Mouse (Mus musculus) right cerebral cortex, postnatal 14 days (tissue): Measurements from ENCODE around the gene Cep152.
A peak's percentile ranks its signal among the peaks of the same experiment; 100 is the strongest.

ENCODE experiments used
- DNase-seq: peaks from one replicate; pipeline ENCODE4 v3.0.0; 2022

Cep152 gene

GRCm38 (mm10) chr2:125624127-125624685 is 707 bp downstream of the Cep152 start:
- no peak for DNase-seq

- no peak for DNase-seq
These were observed 1.7 kb downstream of the Cep152 start for GRCm38 (mm10) chr2:125623211-125623610.

GRCm38 (mm10) chr2:125620213-125620907 is 4.6 kb downstream of the Cep152 start:
- no peak for DNase-seq

- no peak for DNase-seq
These were observed 9.0 kb downstream of the Cep152 start for GRCm38 (mm10) chr2:125615858-125616424.

GRCm38 (mm10) chr2:125615440-125615839 is 9.5 kb downstream of the Cep152 start:
- DNase-seq, result no peak

GRCm38 (mm10) chr2:125606220-125606845 is 18.6 kb downstream of the Cep152 start:
- DNase-seq, result peak; percentile 18

GRCm38 (mm10) chr2:125604646-125605045 is 20.3 kb downstream of the Cep152 start:
- DNase-seq, result peak; percentile 77

- DNase-seq, result no peak
These were observed 21.9 kb downstream of the Cep152 start for GRCm38 (mm10) chr2:125602970-125603369.

GRCm38 (mm10) chr2:125598958-125599357 is 26.0 kb downstream of the Cep152 start:
- DNase-seq, result no peak

- DNase-seq, result no peak
These were observed 26.7 kb downstream of the Cep152 start for GRCm38 (mm10) chr2:125598251-125598650.

GRCm38 (mm10) chr2:125594786-125595185 is 30.1 kb downstream of the Cep152 start:
- no peak for DNase-seq

- no peak for DNase-seq
These were observed 30.8 kb downstream of the Cep152 start for GRCm38 (mm10) chr2:125594072-125594471.

GRCm38 (mm10) chr2:125591895-125592294 is 33.0 kb downstream of the Cep152 start:
- no peak for DNase-seq

GRCm38 (mm10) chr2:125589287-125589686 is 35.6 kb downstream of the Cep152 start:
- DNase-seq, result no peak

GRCm38 (mm10) chr2:125581081-125581480 is 43.8 kb downstream of the Cep152 start:
- DNase-seq, result no peak

GRCm38 (mm10) chr2:125577670-125578069 is 47.2 kb downstream of the Cep152 start:
- DNase-seq, result no peak

GRCm38 (mm10) chr2:125576498-125576897 is 48.4 kb downstream of the Cep152 start:
- DNase-seq, result no peak

GRCm38 (mm10) chr2:125575766-125576165 is 49.1 kb downstream of the Cep152 start:
- DNase-seq, result no peak

GRCm38 (mm10) chr2:125563884-125564283 is 61.0 kb downstream of the Cep152 start:
- peak; percentile 14 for DNase-seq

- DNase-seq, result no peak
These were observed 62.5 kb downstream of the Cep152 start for GRCm38 (mm10) chr2:125562407-125562806.

GRCm38 (mm10) chr2:125560037-125560436 is 64.9 kb downstream of the Cep152 start:
- no peak for DNase-seq

- no peak for DNase-seq
These were observed 66.0 kb downstream of the Cep152 start for GRCm38 (mm10) chr2:125558634-125559589.

- DNase-seq, result no peak
These were observed 69.1 kb downstream of the Cep152 start for GRCm38 (mm10) chr2:125555830-125556229.
